Mouse (Mus musculus): ENCODE data around the gene Parvg.

GRCm38 (mm10) chr15:84367402-84367801, 43.6 kb downstream of the Parvg start:
- no peak for TF ChIP-seq CTCF (IDR thresholded peaks at IDR 0.05; ENCODE audit: low read depth, low read length)
- no peak for TF ChIP-seq POLR2A (IDR thresholded peaks at IDR 0.05; ENCODE audit: borderline replicate concordance, low read depth, low read length)

Measured in bone marrow macrophage, adult 2 months (primary cell).